Mouse (Mus musculus) spleen, postnatal 4 days (tissue): Measurements from ENCODE around the gene Chst12.
A peak's percentile ranks its signal among the peaks of the same experiment; 100 is the strongest.
"Not testable (repeated sequence)": the region's sequence is repeated elsewhere in the genome, so short reads cannot be mapped to it uniquely, and the experiment has no call there.

Source experiments
- DNase-seq, 2 experiments: peaks; one replicate each; pipeline ENCODE4 v3.0.0; 2022; ENCODE audit warnings: low spot score in 2 of 2

The Chst12 gene

DNA sequence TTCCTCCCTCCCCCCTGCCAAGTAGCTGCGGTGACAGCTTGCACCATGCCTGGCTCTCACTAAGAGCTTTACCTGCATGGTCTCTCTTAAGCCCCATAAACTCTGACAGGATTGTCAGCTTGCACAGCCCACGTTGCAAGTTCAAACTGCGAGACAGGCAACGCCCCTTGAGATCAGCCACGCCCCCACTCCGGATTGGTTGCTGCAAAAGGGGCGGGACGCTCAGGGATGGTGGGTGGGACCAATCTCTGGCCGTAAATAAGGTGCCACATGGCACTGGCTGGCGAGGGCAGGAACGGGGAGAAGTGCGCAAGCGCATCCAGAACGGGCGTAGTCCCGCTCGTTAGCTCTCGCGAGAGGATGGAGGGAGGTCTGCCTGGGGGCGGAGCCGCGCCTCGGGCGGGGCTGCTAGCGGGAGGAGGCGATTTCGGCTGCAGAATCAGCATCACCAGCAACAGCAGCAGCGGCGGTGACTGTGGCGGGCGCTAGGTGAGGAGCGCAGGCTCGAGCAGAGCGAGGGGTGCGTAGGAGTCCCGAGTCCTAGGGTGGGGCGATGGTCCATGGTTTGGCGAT, at the start of gene Chst12:
Gene Chst12, plus strand, starts transcription at position 343 of the 573 bp plus-strand sequence.
- peak; percentile 99 for DNase-seq

DNA sequence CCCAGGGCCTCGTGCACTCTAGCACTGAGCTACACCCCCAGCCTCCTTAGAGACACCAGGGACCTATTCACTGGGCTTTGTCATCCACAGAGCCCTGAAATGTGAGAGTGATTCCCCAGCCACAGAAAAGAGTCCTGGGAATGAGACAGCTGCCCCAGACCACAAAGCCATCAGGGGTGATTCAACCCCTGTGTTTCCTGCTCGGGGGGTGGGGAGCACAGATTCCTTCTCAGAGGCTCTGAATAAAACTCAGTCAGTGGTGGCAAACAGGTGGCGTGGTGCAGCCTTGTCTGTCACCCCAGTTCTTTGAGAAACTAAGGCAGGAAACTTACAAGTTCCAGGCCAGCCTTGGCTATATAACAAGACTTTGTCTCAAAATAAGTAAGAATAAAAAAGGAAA, 43.9 kb upstream of the Chst12 start:
- DNase-seq, result no peak

DNA sequence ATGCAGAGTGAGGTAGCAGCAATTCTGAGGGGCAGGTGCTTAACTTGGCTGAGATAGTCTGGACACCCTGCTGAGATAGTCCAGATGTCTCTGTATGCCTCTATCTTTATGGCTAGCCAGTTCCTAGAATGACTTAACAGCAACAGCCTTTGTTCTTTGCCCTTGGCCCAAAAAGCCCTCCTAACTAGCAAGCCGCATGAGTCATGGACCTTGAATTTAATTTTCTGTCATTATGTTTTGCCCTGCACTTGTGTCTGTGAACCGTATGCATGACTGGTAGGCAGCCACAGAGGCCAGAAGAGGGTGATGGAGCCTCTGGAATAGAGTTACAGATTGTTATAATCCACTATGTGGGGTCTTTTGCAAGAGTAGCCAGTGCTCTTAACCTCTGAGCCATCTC, 42.2 kb upstream of the Chst12 start:
- not testable (repeated sequence) for DNase-seq

DNA sequence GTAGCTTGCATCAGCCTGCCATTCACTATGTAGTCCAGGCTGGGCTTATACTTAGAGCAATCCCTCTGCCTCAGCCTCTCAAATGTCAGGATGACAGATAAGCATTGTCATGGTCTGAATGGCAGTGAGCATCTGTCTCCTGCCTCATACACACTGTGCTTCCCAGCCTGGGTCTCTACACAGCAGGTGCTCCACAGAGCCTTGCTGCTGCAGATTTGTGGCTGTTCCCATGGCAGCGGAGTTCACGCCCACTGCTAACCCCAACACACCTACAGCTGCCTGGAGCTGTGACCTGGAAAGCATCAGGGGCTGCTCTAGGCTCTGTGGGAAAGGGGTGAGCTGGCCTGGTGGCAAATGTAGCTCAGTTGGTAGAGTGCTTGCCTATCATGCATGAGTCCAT, 40.4 kb upstream of the Chst12 start:
- no peak for DNase-seq

DNA sequence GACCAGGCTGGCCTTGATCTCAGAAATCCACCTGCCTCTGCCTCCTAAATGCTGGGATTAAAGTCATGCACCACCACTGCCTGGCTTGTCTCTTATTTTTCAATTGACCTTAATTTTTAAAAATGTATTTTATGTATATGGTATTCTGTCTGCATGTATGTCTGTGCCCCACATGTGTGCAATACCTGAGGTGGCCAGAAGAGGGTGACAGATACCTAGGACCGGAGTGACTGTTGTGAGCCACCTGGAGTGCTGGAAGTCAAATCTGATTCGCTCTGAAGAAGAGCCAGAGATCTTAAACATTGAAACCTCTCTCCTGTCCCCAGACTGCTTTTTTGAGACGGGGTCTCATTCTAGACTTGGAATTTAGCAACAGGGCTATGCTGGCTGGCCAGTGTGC, 33.0 kb upstream of the Chst12 start:
- DNase-seq, result peak; percentile 45 to 76

DNA sequence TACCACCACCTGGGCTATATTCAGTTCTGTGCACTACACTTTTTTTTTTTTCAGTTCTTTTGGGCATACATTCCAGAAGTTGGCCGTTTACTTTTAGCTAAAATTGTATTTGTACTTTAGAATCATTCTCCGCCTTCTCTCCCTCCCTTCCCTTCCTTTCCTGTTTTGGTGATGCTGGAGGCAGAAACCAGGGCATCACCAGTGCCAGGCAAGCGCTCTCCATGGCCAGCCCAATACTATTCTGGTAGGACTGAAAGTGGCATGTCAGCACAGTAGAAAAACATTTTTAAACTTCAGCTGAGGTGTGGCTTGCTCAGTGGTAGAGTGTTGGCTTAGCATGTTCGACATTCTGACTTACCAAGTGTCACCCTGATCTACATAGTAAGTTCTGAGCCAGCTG, 23.9 kb upstream of the Chst12 start:
- DNase-seq, result no peak

DNA sequence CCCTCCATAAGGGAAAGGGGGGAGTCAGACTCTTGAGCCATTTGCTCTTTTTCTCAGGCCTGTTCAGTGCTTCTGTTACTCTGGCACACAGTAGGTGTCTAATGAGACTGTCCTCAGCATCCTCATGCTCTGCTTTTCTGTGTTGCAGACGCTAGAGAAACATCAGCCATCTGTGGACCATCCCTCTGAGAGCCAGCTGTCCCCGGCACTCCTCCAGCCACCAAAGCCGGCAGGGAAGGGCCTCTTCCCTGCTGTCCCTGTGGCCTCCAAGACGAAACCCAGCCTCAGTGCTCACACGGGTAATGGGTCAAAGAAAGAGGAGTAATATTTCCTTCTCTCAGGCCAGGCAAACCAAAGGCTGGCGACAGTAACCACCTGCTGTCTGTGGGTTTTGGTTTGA, 14.2 kb upstream of the Chst12 start:
- DNase-seq, result no peak

DNA sequence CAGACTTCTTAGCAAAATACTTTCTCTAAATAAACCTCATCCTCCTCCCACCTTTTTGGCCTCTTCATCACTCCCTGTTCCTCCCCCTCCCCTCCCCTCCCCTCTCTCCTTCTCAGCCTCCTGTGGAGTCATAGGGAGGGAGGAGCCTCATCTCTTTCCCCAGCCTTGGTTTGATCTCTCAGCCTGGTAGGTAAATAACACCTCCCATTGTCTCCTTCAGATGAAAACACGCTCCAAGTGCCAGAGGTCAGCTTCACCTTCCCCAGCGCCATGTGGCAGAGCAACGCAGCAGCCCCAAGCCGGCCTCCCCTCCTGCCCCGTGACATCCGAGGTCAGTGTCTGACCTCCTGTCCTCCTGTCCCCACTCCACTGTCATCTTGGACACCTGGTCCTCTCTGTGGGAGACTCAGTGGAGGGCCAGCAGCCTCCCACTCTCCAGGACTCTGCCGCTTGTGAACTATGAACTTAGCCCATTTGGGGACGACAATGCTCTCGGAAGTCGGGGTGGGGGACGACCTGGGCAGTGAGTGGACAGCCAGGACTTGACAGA, 12.6 kb upstream of the Chst12 start:
- DNase-seq, result no peak

DNA sequence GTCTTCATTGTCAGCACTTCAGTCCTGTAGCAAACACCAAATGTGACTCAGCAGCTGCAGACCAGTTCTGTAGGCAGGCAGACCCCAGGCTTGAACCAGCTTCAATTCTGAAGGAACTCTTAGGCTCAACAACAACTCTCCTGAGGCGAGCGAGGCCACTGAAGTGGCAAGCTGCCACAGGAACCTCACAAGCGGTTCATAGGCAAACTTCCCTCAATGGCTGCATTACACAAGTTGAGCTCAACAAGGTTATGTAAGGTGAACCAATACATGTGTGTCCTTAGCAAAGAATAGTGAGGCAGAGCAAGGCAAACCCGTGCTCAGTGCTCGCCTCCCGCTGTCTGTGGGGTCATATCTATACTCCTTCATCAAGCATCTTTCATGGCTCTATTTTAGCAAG, 7.2 kb upstream of the Chst12 start:
- DNase-seq, result no peak

DNA sequence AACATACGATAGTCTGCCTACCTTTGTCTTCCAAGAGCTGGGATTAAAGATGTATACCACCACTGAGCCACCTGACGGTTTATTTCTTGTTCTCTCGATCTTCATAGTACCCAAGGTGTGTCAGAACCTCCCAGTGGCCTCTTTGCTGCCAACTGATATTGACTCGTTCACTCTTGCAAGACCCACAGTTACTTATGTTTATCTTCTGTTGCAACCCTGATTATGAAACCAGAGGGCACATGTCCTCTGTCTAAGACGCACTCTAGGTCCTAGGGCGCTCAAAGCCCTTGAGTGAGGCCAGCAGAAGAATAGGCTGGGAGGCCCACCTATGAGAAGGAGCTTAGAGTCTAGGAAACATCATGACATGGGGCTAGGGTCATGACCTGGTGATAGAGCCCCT, 4.6 kb upstream of the Chst12 start:
- no peak for DNase-seq

DNA sequence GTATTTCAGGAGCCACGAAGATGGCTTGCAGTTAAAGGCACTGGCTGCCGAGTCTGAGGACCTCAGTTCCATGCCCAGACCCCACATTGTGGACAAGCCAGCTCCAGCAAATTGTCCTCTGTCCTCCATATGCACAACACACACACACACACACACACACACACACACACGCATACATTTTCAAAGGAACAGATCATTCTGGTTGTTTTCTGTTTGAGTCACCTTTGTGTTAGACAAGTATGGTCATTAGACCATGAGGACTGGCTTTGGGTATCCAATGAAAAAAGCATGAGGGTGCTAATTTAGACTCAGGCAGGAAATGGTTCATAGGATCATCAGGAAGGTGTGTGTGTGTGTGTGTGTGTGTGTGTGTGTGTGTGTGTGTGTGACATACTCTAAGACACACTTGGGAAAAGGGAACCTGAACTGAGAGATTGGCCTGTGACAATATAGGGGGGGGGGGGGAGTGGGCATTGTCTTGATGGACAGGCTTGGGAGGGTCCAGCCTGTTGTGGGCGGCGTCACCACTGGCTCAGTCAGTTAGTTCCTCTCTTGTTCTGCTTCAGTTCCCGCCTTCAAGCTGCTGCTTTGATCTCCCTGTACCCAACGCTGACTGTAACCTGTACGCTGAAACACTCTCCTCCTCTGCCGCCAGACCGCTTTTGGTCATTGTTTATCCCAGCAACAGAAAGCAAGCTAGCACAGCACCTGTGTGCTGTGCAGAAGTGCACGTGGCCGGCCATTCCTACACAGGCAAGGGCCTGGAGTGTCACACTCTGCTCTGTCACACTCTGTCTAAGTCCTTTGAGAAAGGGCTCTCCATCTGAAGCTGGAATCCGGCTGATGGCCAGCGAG, 3.1 kb upstream of the Chst12 start:
- DNase-seq, result peak in 1 of 2 experiments; percentile 49

DNA sequence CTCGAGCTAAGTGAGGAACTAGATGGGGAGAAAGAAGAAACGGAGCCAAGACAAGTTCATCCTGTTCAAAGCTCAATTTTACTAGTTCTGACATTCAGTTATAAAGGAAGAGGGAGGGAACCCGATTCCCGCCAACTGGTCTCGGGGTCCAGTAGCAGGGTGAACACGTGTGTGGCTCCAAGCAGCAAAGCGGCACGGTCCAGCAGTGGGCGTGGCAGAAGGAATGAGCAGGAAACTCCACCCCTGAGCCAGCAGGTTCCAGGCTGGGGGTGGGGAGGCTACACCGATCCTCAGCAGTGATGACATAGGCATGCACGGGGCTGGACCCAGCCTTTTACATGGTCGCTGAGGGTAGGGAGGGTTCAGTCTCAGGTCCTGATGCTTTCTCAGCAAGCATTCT, 2.4 kb upstream of the Chst12 start:
- DNase-seq, result peak; percentile 57 to 74

DNA sequence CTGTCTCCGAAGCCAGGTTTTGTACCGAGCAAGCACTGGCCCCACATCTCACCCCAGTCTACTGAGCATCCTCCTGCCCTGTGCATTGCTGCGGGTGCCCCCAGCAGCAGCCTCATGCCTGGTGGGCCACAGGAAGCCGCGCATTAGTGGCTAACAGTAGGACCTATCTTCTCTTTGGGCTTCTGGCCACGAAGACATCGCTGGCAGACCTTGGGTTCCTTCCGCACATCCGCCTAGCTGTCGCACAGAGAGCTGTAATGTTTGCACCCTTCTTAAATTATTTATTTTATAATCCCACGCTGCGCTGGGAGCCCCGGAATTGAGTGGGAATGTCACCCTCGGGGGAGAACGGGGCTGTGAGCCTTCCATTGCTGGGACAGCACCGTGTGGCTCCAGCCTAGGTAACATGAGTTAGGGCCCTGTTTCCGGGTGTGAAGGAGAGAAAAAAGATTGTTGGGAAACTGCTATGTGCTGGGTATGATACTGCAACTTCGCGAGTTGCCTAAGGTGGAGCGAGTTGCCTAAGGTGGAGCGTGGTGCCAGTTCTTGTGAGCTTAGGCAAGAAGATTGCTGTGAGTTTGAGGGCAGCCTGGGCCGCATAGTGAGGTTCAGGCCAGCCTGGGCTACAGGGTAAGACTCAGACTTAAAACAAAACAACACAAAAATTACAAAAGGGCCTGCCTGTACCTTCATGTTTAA, 895 bp downstream of the Chst12 start:
- peak in 1 of 2 experiments; percentile 72 for DNase-seq

DNA sequence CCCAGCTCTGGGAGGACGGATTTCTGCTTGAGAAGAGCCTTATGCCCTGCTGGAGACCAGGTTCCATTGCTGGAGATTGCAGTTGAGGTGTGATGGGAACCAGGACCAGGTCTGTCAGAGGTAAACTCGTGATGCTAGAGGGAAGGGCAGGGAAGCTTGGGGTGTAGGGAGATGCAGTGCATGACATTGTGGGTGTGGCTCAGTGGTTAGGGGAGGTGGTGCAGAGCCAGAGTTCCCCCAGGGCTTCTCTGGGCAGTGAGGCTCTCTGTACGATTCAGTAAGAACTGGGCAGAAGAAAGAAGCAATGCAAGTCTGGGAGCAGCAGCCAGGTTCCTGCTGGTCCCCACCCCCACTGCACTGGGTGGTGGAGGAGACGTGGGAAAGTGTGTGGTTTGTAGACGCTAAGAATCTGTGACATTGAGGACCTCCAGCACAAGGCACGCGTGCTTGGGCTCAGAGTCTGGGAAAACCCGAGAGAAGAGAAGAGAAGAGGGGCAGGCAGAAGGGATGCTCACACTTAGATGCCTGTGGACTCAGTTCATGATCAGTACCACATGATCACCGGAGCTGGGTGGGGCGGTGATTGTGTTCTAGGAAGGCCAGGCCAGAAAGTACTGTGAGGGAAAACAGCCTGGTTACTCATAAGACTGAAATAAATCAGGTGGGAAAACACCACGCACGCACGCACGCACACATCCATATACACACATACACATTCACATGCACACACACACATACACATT, 2.3 kb downstream of the Chst12 start:
- DNase-seq, result no peak

DNA sequence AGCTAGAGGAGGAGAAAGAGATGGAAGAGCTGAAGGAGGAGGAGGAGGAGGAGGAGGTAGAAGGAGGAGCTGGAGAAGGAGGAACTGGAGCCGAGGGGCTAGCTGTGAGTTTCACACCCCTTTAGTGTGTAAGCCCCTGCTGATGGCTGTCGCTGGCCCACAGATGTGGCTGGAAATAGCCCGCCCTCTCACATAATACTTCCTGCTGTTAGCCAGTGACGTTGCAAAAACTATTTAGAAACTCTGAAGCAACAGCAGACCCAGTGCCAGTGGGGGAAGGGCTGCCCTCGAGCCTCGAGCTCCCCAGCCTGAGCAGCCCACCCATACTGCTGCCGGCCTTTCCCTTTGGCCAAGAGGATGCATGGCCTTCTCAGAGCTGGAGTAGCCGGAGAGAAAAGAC, 3.3 kb downstream of the Chst12 start:
- peak; percentile 44 to 71 for DNase-seq

DNA sequence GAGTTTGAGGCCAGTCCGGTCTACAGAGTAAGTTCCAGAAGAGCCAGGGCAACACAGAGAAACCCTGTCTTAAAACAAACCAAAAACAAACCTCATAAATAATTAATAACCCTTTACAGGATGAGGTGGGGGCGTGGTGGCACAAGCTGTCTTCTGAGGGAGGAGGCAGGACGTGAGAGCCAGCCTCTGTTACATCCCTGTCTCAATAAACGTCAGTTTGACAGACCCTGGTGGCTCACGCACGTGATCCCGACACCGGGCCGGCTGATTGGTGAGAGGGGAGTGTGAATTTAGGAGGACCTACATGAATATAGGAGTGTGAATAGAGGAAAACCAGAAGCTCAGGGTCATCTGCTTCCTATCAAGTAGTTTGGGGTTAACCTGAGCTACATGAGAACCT, 3.9 kb downstream of the Chst12 start:
- no peak for DNase-seq

DNA sequence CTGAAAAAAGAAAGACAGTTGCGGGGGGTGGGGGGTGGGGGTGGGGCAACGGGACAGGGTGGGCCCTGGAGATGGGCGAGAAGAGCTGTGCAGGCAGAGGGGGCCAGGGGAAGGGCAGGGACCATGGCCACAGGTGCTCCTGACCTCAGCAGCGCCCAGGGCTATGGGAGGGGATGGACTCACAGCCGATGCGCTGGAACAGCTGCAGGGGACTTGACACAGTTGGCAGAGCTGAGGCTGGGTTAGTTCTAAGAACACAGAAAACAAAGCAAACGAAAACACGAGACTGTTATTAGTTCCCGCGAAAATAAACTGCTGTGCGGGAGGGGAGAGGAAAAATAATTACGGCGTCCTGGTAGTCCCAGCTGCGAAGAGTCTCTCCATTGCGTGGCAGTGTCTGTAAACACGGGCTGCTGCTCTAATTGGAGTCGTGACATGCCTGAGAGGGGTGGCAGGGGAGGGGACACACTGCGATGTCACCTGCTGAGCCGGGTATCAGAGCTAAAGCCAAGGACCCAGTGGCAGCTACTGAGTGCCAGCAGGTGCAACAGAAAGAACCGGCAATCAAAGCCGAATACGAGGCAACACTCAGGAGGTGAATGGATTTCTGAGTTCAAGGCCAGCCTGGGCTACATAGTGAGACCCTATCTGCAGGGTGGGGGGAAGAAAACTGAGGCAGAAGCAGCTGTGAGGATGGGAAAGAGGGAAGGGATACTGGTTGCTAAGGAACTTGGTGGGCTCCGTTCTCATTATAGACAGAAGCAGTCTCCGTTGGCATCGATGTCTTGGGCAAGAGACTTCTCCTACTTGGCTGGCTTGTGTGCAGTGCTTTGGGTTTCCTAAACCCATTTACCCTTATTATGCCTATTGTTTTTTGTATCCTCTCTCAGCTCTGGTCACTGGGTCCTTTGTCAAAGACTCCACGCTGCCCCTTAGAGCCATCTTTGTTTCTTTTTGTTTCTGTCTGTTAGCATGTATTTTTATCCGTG, 5.0 kb downstream of the Chst12 start:
- no peak for DNase-seq

DNA sequence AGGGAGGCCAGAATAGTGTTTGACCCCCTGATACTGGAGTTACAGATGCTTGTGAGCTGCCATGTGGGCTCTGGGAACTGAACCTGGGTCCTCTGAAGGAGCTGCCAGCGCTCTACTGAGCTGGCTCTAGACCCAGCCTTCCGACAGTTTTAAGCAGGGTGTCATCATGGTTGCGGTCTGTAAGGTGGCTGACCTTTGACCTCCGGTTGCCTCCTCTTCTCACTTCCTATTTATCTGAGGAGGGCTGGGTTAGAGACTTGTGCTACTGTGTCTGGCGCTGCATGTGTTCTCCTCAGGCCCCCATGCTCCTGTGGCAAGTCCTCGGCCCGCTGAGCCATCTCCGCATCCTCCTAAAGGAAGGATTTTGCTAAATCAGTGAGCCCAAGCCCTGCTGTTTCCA, 8.6 kb downstream of the Chst12 start:
- DNase-seq, result peak in 1 of 2 experiments; percentile 46

DNA sequence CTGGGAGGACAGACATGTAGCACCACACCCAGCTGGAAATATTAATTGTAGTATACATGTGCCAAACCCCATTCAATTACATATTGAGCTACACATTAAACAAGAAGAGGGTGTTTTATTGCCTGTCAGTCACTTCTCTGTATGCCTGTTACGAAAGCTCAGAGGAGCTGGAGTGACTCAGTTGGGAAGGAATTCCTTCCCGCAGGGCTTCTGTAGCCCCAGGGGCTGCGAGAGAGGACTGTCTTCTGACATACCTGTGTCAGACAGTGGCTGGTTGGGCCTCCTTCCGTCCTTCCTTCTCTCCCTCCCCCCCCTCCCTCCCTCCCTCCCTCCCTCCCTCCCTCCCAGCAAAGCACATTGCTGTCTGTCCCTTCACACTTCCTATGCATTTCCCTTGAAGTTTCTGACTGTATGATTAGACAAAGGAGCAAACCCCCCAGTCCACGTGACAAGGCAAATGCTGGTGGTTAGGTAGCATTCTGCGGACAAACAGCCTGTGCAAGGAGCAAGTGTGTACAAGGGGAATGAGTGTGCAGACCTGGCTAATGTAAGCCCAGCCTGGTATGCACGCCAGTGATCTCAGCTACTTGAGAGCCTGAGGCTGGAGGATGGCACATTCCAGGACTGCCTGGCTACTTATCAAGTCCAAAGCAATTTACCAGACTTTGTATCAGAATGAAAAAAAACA, 9.6 kb downstream of the Chst12 start:
- no peak for DNase-seq
